Mouse (Mus musculus) G1E-ER4 (cell line): ENCODE results near the gene Tusc2. TPM values are rescaled to one million over a fixed set of nuclear protein-coding genes. Genes with fewer than 3 reads are reported as not detected.
A peak's percentile ranks its signal among the peaks of the same experiment; 100 is the strongest.

ENCODE experiments used
- GATA1 ChIP-seq: IDR thresholded peaks from one replicate; pipeline ENCODE4 v1.8.0; 2012; ENCODE audit warnings: low read length, inconsistent platforms
- polyA plus RNA-seq: library from polyadenylated mRNA; stranded (reverse); fragments of >175 nt; gene quantifications from 2 replicates; pipeline ENCODE4 v1.2.3, GENCODE M21; 2012

Gene Tusc2
- polyA plus RNA-seq, 1 experiment: 31.3 TPM

- no peak for TF ChIP-seq GATA1
Measured at GRCm38 (mm10) chr9:107576357-107577107, 13.5 kb downstream of the Tusc2 start, which contains the start of gene Hyal1. Gene Hyal1 (plus strand): TSS chr9:107576927.

GRCm38 (mm10) chr9:107577871-107578270 lies 14.8 kb downstream of the Tusc2 start:
- TF ChIP-seq GATA1: no peak

- TF ChIP-seq GATA1: no peak
Measured at GRCm38 (mm10) chr9:107578587-107578986, 15.5 kb downstream of the Tusc2 start, which contains the start of gene Naa80. Gene Naa80 (plus strand): TSS chr9:107578887.

- TF ChIP-seq GATA1: no peak
Measured at GRCm38 (mm10) chr9:107579023-107579900, 16.2 kb downstream of the Tusc2 start.

GRCm38 (mm10) chr9:107580501-107581317 lies 17.7 kb downstream of the Tusc2 start, which contains the start of gene Hyal3:
Gene Hyal3 (plus strand): TSS chr9:107580818.
- no peak for TF ChIP-seq GATA1

- TF ChIP-seq GATA1: no peak
Measured at GRCm38 (mm10) chr9:107581584-107581983, 18.5 kb downstream of the Tusc2 start.

GRCm38 (mm10) chr9:107582509-107583062 lies 19.5 kb downstream of the Tusc2 start:
- TF ChIP-seq GATA1: no peak

- no peak for TF ChIP-seq GATA1
Measured at GRCm38 (mm10) chr9:107583174-107583573, 20.1 kb downstream of the Tusc2 start.

GRCm38 (mm10) chr9:107586504-107586903 lies 23.4 kb downstream of the Tusc2 start:
- TF ChIP-seq GATA1: no peak

GRCm38 (mm10) chr9:107586974-107587832 lies 24.1 kb downstream of the Tusc2 start, which contains the start of gene Ifrd2:
Gene Ifrd2 (plus strand): TSS chr9:107587642.
- TF ChIP-seq GATA1: peak; percentile 23

GRCm38 (mm10) chr9:107587833-107588639 lies 25.0 kb downstream of the Tusc2 start:
- no peak for TF ChIP-seq GATA1

GRCm38 (mm10) chr9:107590058-107590772 lies 27.2 kb downstream of the Tusc2 start:
- TF ChIP-seq GATA1: no peak

GRCm38 (mm10) chr9:107590773-107591060 lies 27.7 kb downstream of the Tusc2 start:
- no peak for TF ChIP-seq GATA1
